Mouse (Mus musculus) neural tube, embryonic 10.5 days (tissue): Measurements from ENCODE around the gene B4gat1.
A peak's percentile ranks its signal among the peaks of the same experiment; 100 is the strongest.
"Not testable (repeated sequence)": the region's sequence is repeated elsewhere in the genome, so short reads cannot be mapped to it uniquely, and the experiment has no call there.

Source experiments
- DNase-seq: peaks from one replicate; pipeline ENCODE4 v3.0.0-alpha.2; 2017; ENCODE audit warnings: low spot score; ENCODE audit errors: extremely low spot score

B4gat1 gene

DNA sequence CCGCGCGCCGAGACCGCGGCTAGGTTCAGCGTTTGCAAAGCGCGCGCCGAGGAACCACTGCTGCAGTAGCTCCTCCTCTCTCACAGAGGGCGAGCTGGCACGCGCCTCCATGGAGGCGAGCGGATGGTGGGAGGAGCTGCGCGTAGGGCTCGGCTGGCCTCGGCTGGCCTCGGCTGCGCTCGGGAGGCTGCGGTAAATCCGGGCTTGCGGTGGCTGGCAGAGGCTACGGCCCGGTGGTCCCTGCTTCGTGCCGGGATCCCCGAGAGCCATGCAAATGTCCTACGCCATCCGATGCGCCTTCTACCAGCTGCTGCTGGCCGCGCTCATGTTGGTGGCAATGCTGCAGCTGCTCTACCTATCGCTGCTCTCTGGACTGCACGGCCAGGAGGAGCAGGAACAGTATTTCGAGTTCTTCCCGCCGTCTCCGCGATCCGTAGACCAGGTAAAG lies at the start of gene B4gat1, which contains the start of gene AC124502.3:
B4gat1 (plus strand) TSS at position 118 of the 448 bp plus-strand sequence.
AC124502.3 (plus strand) TSS at position 183 of the 448 bp plus-strand sequence.
- peak; percentile 92 for DNase-seq

DNA sequence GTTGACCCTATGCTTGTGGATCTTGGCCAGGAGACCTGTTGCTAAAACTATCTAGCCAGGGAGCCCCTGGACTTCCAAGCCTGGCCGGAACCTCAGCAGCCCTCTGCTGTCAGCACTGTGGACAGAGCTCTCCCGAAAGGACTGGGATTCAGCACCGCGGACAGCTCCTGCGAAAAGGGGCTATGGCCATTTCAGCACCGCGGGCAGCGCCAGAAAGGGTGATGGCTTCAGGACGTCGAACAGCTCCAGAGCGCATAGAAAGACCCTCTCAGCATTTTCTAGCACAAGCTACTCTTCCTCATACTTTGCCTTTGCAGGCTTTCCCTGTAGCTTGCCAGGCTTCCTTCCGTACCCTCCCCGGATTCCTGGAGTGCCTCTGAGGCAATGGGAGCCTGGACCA lies 49.6 kb upstream of the B4gat1 start:
- peak; percentile 99 for DNase-seq

DNA sequence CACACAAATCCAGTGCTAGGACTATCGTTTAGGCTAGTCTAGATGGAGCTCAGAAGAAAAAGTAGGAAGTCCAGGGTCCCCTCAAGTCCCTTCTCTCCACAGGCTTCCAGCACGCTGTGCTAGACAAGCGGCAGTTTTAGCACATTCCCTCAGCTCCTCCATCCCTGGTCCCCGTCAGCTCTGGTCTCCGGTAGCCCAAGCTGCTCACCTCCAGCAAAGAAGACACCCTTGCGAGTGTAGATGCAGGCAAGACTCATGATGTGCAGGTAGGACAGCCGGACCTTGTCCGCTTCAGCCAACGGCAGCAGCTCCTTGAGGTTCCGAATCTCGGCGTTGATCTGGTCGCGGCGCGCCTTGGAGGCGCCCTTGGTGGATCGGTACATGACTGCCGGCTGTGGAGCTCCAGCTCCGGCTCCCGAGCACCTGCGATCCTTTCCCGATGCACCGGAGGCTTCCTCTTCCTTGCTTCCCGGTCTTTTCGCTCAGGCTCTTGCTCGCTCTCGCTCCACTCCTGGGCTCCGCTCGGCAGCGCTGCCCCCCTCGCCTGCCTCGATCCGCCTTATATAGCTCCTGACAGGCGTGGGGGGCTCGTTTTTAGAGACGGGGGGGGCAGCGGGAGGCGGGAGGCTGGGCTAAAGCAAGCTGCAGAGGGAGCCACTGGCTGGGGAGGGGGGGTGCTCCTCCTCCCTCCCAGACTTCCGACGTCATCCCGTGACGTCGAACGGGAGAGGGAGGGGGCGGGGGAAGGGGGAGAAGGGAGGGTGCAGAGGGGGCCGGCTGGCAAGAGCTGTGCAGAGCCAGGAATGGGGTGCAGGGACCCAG lies 49.0 kb upstream of the B4gat1 start:
- DNase-seq, result no peak

DNA sequence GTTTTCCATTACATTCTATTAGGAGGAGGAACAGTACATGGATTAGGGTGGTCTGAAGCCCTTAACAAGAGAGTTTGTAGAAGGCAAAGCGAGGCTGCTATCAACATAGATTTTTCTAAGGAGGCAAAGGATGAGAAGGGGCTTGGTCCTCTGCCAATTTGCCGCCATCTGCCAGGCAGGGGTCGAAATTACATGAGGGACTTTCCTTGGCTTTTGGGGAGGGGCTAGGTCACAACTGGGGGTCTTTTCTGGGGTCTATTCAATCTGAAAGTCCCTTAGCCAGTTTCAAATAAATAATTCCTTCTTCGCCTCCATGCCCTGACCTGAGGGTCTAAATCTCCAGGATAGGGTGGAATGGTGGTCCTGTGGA lies 48.4 kb upstream of the B4gat1 start, which contains the start of gene Npas4:
Npas4 (minus strand) TSS at position 61 of the 370 bp plus-strand sequence.
- DNase-seq, result no peak

DNA sequence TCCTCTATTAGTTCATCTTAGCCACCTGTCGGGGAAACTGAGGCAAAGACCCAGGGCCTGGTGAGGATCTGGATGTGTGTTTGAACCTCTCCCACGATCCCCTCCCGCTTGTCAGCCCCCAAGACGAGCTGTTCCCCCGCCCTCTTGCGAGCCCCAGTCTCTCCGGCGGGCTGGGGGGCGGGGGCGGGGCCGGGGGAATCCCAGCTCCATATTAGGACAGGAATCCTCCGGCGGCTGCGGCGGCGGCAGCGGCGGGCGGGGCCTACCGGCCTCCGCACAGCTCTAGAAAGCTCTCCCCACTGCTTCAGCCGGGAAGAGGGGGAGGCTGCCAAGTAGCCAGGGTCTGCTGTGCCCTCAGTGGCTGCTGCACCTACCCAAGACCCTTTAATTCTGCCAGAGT lies 47.9 kb upstream of the B4gat1 start:
- DNase-seq, result peak; percentile 20

DNA sequence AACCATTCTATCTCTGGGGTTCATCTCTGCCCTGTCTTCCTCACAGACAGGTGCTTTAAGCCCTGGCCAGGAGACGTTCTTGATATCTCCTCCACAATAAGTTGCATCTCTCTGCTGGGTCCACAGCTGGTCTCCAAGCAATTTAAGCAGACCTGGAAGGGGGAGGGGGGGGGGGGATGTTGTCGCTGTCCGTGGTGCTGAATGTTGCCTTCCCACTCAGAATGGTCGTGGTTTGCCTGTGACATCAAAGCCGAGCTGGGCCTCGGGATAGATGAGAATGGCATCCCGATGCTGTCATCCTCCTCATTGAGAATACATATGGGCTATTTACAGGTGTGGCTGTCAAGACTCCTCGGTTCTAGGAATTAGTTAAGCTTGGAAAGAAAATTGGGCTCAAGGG lies 46.3 kb upstream of the B4gat1 start:
- DNase-seq, result peak; percentile 37

DNA sequence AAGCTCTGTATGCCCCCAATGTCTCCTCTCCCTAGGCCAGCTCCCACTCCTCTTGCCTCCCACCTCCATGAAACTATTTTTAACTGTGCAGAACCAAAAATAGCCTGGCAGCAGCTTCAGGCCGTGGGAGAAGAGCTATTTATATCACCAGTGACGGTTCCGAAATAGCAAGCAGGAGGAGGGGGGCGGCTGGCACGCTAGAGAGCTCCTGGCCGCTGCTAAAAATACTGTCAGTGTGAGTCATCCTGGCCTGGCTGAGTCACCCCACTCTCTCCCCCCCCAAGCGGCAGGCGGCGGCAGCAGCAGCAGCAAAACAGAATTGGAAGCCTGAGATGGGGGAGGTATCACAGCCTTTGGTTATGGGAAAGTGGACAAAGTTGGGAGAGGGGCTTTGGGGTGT lies 45.7 kb upstream of the B4gat1 start:
- no peak for DNase-seq

DNA sequence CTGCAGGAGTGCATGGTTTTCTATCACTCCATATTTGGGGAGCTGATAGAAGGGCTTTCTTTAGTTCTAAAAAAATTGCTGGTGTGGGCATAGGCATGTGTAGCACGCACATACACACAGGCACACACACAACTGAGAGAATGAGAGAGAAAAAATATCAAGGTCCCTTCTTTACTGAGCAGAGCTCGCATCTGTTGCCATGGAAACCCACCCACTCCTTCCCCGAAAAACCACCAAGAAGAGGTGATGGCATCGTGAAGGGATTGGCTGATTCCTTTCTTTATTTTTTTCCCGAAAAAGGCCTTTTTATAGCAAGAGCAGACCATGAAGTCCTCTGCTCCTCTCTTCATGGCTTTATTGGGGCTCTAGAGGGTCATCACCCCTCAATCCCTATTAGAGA lies 44.6 kb upstream of the B4gat1 start:
- no peak for DNase-seq

DNA sequence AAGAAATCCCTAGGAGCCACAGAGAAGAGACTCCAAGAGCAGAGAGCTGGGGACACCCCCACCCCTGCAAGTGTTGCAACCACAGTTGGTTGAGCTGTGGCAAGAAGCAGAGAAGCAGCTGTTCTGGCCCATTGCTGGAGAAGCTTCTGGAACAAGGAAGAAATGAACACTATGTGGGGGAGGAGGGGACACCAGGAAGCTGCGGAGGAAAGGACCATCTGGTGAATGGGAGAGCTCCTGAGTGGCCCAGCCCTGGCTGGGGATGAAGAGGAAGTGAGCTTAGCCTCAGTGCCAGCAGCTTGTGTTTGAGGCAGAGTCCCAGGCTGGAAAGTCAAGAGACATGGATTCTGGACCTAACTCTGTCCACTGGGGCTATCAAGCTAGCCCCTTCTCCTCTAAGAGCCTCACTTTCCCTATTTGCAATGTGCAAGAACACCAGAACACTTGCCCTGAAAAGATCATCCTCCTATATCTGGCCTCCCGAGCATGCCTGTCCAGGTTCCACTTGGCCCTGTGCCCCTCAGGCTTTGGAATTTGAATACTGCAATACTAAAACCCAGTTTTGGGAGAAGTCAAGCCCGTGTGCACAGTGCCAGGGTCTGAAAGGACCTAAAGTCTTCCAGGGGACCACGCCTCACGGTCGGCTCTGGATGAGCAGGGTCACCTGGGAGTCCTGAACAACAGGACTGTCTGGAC lies 39.0 kb upstream of the B4gat1 start:
- DNase-seq, result no peak

DNA sequence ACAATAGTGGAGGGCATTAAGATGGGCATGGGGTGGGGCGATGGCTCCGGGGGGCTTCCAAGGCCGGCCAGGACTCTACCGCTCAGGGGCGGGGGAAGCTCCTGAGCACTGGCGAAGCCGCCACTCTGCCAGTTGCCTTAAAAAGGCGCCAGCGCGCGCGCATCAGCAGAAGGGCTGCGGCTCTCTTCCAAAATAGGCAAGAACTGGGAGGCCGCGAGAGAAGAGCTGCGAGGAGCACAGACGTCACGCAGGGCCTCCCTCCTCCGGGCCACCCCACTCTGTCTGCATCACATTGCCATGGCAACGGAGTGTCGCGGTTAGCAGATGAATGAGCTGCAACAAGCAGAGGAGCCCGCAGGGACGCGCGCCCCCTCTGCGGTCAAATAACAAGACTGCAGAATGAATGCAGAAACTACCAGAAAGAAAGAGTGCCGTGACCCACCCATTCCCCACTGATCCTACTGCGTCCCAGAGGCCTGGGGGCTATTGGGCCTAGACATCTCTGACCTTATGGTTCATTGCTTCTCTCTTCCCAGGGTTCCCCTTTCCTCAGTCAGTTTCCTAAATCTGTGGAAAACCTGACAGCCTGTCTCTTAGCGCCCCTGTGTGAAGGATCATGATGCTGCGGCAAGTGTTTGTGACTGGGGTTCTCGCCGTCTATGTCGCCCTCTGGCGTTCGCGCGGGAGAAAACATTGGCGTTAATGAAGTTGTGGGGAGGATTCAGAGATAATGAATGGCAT lies 36.8 kb upstream of the B4gat1 start:
- DNase-seq, result peak; percentile 86

DNA sequence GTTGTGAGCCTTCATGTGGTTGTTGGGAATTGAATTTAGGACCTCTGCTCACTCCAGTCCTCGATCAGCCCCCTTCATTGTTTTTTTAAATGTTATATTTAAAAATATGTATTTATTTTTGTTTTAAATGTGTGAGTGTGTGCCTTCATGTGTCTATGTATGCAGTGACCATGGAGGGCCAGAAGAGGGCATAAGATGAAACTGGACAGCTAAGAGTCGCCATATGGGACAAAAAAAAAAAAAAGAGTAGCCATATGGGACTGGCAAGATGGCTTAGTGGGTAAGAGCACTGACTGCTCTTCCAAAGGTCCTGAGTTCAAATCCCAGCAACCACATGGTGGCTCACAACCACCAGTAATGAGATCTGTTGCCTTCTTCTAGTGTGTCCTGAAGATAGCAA lies 35.0 kb upstream of the B4gat1 start:
- not testable (repeated sequence) for DNase-seq

DNA sequence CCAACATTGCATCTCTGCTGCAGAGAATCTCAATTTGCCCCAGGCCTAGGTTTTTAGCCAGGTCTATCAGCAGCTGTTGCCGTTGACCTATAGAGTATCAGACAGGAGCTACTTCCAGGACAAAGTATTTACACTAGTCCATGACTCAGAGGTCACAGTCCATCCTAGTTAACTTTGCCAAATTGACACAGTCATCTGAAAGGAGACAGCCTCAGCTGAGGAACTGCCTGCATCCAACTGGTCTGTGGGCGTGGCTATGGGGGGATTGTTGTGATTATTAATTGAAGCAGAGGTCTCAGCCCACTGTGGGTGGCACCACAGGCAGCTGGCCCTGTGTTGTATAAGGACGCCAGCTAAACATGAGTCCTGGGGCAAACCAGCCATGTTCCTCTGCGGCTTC lies 33.7 kb upstream of the B4gat1 start:
- DNase-seq, result no peak

DNA sequence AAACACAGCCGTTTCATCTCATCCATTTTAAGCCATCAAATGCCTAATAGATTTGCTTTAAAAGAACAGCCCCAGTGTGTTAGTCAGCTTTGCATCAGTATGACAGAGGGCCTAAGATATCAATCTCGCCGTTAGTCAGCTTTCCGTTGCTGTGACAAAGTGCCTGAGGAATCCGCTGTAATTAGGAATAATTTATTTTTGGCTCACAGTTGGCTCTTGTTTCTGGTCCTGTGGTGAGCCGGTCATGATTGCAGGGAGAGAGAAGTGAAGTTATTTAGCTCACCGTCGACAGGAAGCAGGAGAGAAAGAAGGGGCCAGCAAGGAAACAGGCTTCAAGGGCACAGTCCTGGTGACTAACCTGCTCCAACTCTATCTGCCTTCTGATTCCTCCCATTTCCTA lies 25.5 kb upstream of the B4gat1 start:
- no peak for DNase-seq

DNA sequence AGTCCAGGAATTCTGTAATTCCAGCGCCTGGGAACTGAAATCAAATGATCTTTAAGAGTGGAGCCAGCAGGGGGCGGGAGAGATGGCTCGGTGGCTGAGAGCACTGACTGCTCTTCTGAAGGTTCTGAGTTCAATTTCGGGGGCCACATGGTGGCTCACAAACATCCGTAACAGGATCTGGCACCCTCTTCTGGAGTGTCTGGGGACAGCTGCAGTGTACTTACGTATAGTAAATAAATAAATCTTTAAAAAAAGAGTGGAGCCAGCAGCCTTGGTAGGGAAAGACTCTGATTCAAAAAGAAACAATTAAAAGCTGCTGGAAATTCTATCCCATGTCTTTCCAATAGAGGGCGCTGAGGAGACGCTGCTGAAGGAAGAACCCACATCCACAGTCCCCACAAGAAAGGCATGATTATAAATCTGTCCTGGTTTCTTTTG lies 23.6 kb upstream of the B4gat1 start:
- DNase-seq, result peak; percentile 42

DNA sequence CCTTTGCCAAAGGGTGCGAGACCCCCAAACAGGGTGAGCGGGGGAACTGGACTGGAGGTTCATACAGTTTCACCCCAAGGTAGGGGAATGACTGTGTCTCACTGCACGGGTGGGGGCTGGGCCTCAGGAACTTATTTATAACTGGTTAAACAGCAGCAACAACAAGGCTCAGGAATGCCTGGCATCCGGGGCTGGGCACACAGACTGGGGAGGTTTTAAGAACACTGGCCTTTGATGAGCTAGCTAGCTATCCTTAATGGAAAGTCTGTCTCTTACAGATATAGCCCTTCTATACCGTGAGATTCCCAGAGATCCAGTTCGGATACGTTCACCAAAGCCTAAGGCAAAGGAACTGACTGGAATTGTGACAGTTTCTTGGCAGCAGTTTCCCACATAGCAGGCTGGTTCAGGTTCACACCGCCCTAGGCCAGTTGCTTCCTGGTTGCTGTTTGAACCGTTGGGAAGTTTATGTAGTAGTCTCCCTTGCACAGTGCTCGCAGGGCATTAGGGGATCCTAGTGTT lies 22.3 kb upstream of the B4gat1 start:
- DNase-seq, result peak; percentile 30

DNA sequence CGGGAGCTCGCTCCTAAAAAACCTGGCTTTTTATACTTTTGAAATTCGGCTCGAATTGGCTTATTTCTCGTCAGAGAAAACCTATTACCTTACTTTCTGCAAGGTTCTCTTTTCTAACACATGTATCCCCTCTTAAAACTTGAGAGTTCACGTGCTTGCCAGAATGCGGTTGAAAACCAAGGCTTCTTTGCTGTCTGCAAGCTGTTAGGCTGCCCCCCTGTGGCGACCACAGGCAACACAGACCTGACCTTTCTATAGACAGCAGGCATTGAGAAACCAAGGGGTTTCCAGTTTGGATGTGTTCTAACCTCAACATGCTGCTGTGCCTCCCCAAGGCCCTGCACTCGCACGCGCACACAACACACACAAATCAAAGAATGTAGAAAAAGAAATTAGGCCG lies 21.8 kb upstream of the B4gat1 start:
- DNase-seq, result peak; percentile 68

DNA sequence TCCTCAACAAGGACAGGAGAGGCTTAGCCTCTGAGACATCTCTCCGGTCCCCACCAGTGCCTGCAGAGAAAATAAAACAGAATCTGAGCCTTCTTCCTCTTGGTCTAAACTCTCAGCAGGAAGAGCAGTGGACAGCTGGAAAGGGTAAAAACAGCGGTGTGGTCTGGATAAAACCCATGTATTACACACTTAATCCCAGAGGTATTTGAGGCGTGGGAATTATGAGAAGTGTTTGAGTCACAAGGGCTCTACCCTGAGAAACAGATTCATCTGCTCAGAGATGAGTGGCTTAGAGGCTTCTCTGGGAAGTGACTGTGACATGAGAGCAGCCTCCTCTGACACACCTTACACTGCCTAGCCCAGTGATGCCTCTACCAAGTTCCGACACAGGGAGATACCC lies 21.0 kb upstream of the B4gat1 start:
- no peak for DNase-seq

DNA sequence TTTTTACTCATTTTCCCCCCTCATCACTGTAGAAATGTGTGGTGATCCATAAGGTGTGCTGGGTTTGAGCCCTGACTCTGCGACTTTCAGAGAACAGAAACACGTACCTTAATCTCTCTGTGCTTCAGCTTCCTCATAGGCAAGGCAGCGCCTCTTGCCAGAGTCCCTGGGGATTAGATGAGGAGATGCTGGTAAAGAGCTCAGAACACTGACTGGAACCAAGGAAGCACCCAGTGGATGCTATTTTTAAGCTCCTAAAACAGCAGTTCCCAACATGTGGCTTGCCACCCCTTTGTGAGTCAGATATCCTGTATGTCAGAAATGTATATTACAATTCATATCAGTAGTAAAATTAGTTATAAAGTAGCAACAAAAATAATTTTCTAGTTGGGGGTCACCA lies 20.4 kb upstream of the B4gat1 start:
- no peak for DNase-seq

DNA sequence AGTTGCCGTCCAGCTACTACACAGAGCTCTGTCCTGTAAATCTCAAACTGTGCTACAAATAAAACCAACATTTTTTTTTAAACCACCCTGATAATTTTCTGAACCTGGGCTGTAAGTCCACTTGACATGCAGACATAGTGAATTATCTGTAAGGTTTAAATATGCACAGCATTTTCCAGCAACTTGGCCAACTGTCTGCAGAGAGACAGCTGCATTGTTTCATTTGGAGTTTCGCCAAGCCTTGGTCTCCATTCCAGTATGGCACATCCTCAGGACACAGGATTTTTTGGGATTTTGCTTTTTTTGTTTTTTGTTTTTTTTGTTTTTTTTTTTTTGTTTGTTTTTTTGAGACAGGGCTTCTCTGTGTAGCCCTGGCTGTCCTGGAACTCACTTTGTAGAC lies 17.2 kb upstream of the B4gat1 start:
- DNase-seq, result no peak

DNA sequence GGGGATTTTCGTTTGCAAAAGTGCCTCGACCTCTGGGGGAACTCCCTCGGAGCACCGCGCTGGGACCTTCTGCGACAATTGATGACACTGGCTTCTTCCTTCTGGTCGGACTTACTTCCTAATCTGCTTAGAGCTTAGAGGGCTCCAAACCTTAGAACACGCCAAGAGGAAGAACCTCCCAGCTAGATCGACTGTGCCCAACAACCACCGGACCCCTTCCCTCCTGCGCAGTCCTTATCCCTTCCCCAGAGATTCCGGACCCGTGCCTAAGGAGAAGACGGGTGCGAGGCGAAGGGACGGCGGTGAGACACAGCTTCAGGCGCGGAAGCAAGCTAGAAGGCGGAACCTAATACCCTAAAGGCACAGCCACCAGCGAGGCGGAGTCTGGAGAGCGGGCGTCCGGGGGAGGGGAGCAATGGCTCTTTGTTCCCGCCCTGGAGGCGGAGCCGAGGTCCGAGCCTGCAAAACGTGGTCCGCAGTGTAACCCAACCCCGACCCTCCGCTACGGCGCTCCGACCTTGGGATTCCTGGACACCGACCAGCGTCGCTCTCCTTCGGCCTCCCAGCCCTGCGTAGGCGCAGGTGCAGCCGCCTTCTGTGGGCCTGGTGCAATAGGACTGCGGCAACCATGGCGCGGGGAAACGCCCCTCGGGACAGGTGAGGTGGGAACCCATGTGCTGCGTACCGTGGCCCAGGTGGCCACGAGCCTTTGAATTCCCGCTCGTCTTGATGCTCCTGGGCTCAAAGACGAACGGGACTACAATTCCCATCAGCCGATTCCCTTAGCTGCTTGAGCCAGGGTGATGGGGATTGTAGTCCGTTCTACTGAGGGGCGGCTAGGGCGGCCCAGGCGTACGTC lies 14.8 kb upstream of the B4gat1 start, which contains the start of gene Slc29a2:
Slc29a2 (plus strand) TSS at position 240 of the 859 bp plus-strand sequence.
- DNase-seq, result peak; percentile 95

DNA sequence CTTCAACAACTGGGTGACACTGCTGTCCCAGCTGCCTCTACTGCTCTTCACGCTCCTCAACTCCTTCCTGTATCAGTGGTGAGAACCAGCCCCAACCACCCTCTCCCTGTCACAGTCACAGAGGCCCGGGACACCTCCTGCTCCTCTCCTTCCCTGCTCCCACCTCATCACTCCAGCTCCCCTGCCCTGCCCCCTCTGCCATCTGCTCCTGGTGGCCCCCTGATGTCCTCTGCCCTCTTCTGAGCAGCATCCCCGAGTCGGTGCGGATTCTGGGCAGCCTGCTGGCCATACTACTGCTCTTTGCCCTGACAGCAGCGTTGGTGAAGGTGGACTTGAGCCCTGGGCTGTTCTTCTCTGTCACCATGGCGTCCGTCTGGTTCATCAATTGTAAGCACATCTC lies 12.5 kb upstream of the B4gat1 start:
- DNase-seq, result no peak
